Mouse (Mus musculus) forebrain, embryonic 13.5 days (tissue): ENCODE measurements at regions not wholly inside any gene's neighbourhood (a gene's known extent, or its start where the extent isn't known, plus 50 kb on each side); places are given as distances from the start of the nearest gene placed in this dataset.
"Not testable (repeated sequence)": the region's sequence is repeated elsewhere in the genome, so short reads cannot be mapped to it uniquely, and the experiment has no call there.

Source experiments
- ATAC-seq: fragments of 200-750 bp; cut with Nextera tagmentation; 2 replicates; pipeline ENCODE4 v1.8.0; 2017
- H3K27ac ChIP-seq: fragments of 300-500 bp; sonication (generic); 2 replicates; pipeline ENCODE4 v1.5.1; 2015; ENCODE audit warnings: inconsistent platforms, mild to moderate bottlenecking, moderate library complexity
- H3K27me3 ChIP-seq: fragments of 300-500 bp; sonication (generic); 2 replicates; pipeline ENCODE4 v1.6.1; 2015; ENCODE audit warnings: mild to moderate bottlenecking, inconsistent platforms
- H3K36me3 ChIP-seq: fragments of 300-500 bp; sonication (generic); 2 replicates; pipeline ENCODE4 v1.6.1; 2015; ENCODE audit warnings: mild to moderate bottlenecking, inconsistent platforms; ENCODE audit not compliant: poor library complexity, severe bottlenecking
- H3K4me1 ChIP-seq: fragments of 300-500 bp; sonication (generic); 2 replicates; pipeline ENCODE4 v1.6.1; 2015; ENCODE audit warnings: inconsistent platforms
- H3K4me2 ChIP-seq: fragments of 300-500 bp; sonication (generic); 2 replicates; pipeline ENCODE4 v1.6.1; 2015; ENCODE audit warnings: inconsistent platforms, mild to moderate bottlenecking, moderate library complexity
- H3K4me3 ChIP-seq: fragments of 300-500 bp; sonication (generic); 2 replicates; pipeline ENCODE4 v1.5.1; 2015; ENCODE audit warnings: mild to moderate bottlenecking, inconsistent platforms
- H3K9ac ChIP-seq: fragments of 300-500 bp; sonication (generic); 2 replicates; pipeline ENCODE4 v1.6.1; 2015; ENCODE audit warnings: mild to moderate bottlenecking, inconsistent platforms
- H3K9me3 ChIP-seq: fragments of 300-500 bp; sonication (generic); replicated peaks from 2 replicates; pipeline ENCODE4 v1.6.1; 2016; ENCODE audit warnings: inconsistent platforms
- WGBS: fragments of 180-500 bp; shearing (Covaris S2); methylation state at CpG from one replicate; pipeline ENCODE4 v1.1.7; 2015; 5-methylcytosine and 5-hydroxymethylcytosine counted together

GRCm38 (mm10) chr8:8969112-8969950 lies 279.0 kb upstream of the Arglu1 start:
- ATAC-seq, result no peak
- H3K27me3 ChIP-seq, result no peaks in the 10 kb centered on the region
- H3K36me3 ChIP-seq, result no peaks in the 10 kb centered on the region
- no peak overlapping the region for H3K27ac ChIP-seq
- no peaks in the 10 kb centered on the region for H3K9me3 ChIP-seq
- no peak overlapping the region for H3K9ac ChIP-seq
- no peak overlapping the region for H3K4me3 ChIP-seq
- peaks cover 5% of the 10 kb centered on the region; the same call in 1 of the 2 replicates for H3K4me1 ChIP-seq
- H3K4me2 ChIP-seq, result no peak overlapping the region
- 82% methylated on average over 21 of the region's 21 CpGs for WGBS

- WGBS, result 91% methylated on average over 1 of the region's 1 CpGs
- Histone ChIP-seq H3K4me3 (no peak overlapping the region), H3K9me3 (no peaks in the 10 kb centered on the region), H3K27ac (no peak overlapping the region), H3K4me1 (peaks cover 5% of the 10 kb centered on the region; the same call in 1 of the 2 replicates), H3K9ac (no peak overlapping the region), H3K4me2 (no peak overlapping the region), H3K36me3 (no peaks in the 10 kb centered on the region), H3K27me3 (no peaks in the 10 kb centered on the region)
- no peak for ATAC-seq
Measured at GRCm38 (mm10) chr8:8966658-8967048, 276.3 kb upstream of the Arglu1 start.

- ATAC-seq, result peak; percentile 33; the same call in 1 of the 2 replicates
- Histone ChIP-seq H3K9ac (no peak overlapping the region), H3K27me3 (no peaks in the 10 kb centered on the region), H3K9me3 (no peaks in the 10 kb centered on the region), H3K27ac (no peak overlapping the region), H3K4me3 (no peak overlapping the region), H3K4me2 (no peak overlapping the region), H3K36me3 (no peaks in the 10 kb centered on the region), H3K4me1 (peaks cover 5% of the 10 kb centered on the region; the same call in 1 of the 2 replicates)
- WGBS, result 10% methylated on average over 10 of the region's 10 CpGs
Measured at GRCm38 (mm10) chr8:8965983-8966657, 275.8 kb upstream of the Arglu1 start.

- H3K9ac ChIP-seq, result no peak overlapping the region
- no peaks in the 10 kb centered on the region for H3K36me3 ChIP-seq
- 94% methylated on average over 3 of the region's 3 CpGs for WGBS
- H3K4me1 ChIP-seq, result no peaks in the 10 kb centered on the region
- H3K4me3 ChIP-seq, result no peak overlapping the region
- H3K4me2 ChIP-seq, result no peak overlapping the region
- H3K9me3 ChIP-seq, result no peaks in the 10 kb centered on the region
- ATAC-seq, result no peak
- H3K27me3 ChIP-seq, result no peaks in the 10 kb centered on the region
- H3K27ac ChIP-seq, result no peak overlapping the region
Measured at GRCm38 (mm10) chr8:8960221-8960620, 269.9 kb upstream of the Arglu1 start.

GRCm38 (mm10) chr8:8959787-8960093 lies 269.4 kb upstream of the Arglu1 start:
- 83% methylated on average over 1 of the region's 1 CpGs for WGBS
- Histone ChIP-seq H3K36me3 (no peaks in the 10 kb centered on the region), H3K4me1 (no peaks in the 10 kb centered on the region)

GRCm38 (mm10) chr8:8959021-8959786 lies 268.9 kb upstream of the Arglu1 start:
- 86% methylated on average over 8 of the region's 8 CpGs for WGBS
- H3K27ac ChIP-seq, result no peak overlapping the region
- no peaks in the 10 kb centered on the region for H3K27me3 ChIP-seq

More at GRCm38 (mm10) chr8:8959787-8960093, 269.4 kb upstream of the Arglu1 start:
- Histone ChIP-seq H3K27ac (no peak overlapping the region), H3K27me3 (no peaks in the 10 kb centered on the region), H3K9ac (no peak overlapping the region), H3K4me2 (no peak overlapping the region), H3K9me3 (no peaks in the 10 kb centered on the region), H3K4me3 (no peak overlapping the region)
- no peak for ATAC-seq

GRCm38 (mm10) chr8:8958140-8958539 lies 267.8 kb upstream of the Arglu1 start:
- H3K27me3 ChIP-seq, ATAC-seq, H3K4me1 ChIP-seq, H3K27ac ChIP-seq, H3K9ac ChIP-seq, H3K9me3 ChIP-seq, H3K4me3 ChIP-seq, H3K36me3 ChIP-seq, H3K4me2 ChIP-seq: not testable (repeated sequence)
- WGBS, result 84% methylated on average over 8 of the region's 8 CpGs

More at GRCm38 (mm10) chr8:8959021-8959786, 268.9 kb upstream of the Arglu1 start:
- no peaks in the 10 kb centered on the region for H3K4me1 ChIP-seq
- no peak overlapping the region for H3K4me3 ChIP-seq
- ATAC-seq, result no peak
- H3K9me3 ChIP-seq, result no peaks in the 10 kb centered on the region
- H3K36me3 ChIP-seq, result no peaks in the 10 kb centered on the region
- H3K4me2 ChIP-seq, result no peak overlapping the region
- no peak overlapping the region for H3K9ac ChIP-seq

GRCm38 (mm10) chr8:8952212-8952611 lies 261.9 kb upstream of the Arglu1 start:
- no peak for ATAC-seq
- Histone ChIP-seq H3K9ac (no peak overlapping the region), H3K4me1 (peaks cover 12% of the 10 kb centered on the region), H3K4me2 (no peak overlapping the region), H3K9me3 (no peaks in the 10 kb centered on the region), H3K36me3 (no peaks in the 10 kb centered on the region), H3K27me3 (no peaks in the 10 kb centered on the region), H3K4me3 (no peak overlapping the region), H3K27ac (no peak overlapping the region)
- WGBS, result 8% methylated on average over 4 of the region's 4 CpGs

- H3K9ac ChIP-seq, result no peak overlapping the region
- WGBS, result 60% methylated on average over 9 of the region's 9 CpGs
- H3K27ac ChIP-seq, result no peak overlapping the region
- no peak overlapping the region for H3K4me3 ChIP-seq
- no peaks in the 10 kb centered on the region for H3K9me3 ChIP-seq
- no peak for ATAC-seq
- H3K36me3 ChIP-seq, result no peaks in the 10 kb centered on the region
- peaks cover 12% of the 10 kb centered on the region for H3K4me1 ChIP-seq
- H3K4me2 ChIP-seq, result no peak overlapping the region
- no peaks in the 10 kb centered on the region for H3K27me3 ChIP-seq
Measured at GRCm38 (mm10) chr8:8951186-8951585, 260.9 kb upstream of the Arglu1 start.

GRCm38 (mm10) chr8:8947516-8948161 lies 257.3 kb upstream of the Arglu1 start:
- Histone ChIP-seq H3K9me3 (no peaks in the 10 kb centered on the region), H3K27ac (no peak overlapping the region), H3K27me3 (no peaks in the 10 kb centered on the region), H3K4me1 (peaks cover 15% of the 10 kb centered on the region), H3K4me3 (no peak overlapping the region), H3K36me3 (no peaks in the 10 kb centered on the region), H3K4me2 (no peak overlapping the region), H3K9ac (no peak overlapping the region)
- peak; percentile 61 for ATAC-seq
- 50% methylated on average over 7 of the region's 7 CpGs for WGBS

- Histone ChIP-seq H3K4me2 (no peak overlapping the region), H3K4me1 (peaks cover 21% of the 10 kb centered on the region), H3K27ac (no peak overlapping the region), H3K4me3 (no peak overlapping the region), H3K27me3 (peaks cover 4% of the 10 kb centered on the region), H3K36me3 (no peaks in the 10 kb centered on the region), H3K9me3 (no peaks in the 10 kb centered on the region), H3K9ac (no peak overlapping the region)
- WGBS, result 47% methylated on average over 6 of the region's 6 CpGs
- ATAC-seq, result no peak
Measured at GRCm38 (mm10) chr8:8942991-8943390, 252.7 kb upstream of the Arglu1 start.

- Histone ChIP-seq H3K4me3 (no peak overlapping the region), H3K9ac (no peak overlapping the region), H3K4me1 (peaks cover 14% of the 10 kb centered on the region), H3K9me3 (no peaks in the 10 kb centered on the region), H3K27me3 (peaks cover 4% of the 10 kb centered on the region), H3K27ac (no peak overlapping the region), H3K4me2 (no peak overlapping the region), H3K36me3 (no peaks in the 10 kb centered on the region)
- no peak for ATAC-seq
- WGBS, result 64% methylated on average over 4 of the region's 4 CpGs
Measured at GRCm38 (mm10) chr8:8940899-8941298, 250.6 kb upstream of the Arglu1 start.
